Mouse (Mus musculus): ENCODE results near the gene Hat1. TPM values are rescaled to one million over a fixed set of nuclear protein-coding genes. Genes with fewer than 3 reads are reported as not detected.

Gene Hat1
- polyA plus RNA-seq, 1 experiment from 2014 or later: 72.8 TPM

- Histone ChIP-seq H3K4me1 (replicated peaks; ENCODE audit: control insufficient read depth, insufficient read depth, low read length) (peaks cover 12% of the 10 kb centered on the region), H3K4me2 (ENCODE audit: low read length) (no peak overlapping the region), H3K9ac (replicated peaks; ENCODE audit: low read depth, low read length) (no peak overlapping the region), H3K4me3 (replicated peaks; ENCODE audit: low read length) (no peak overlapping the region), H3K9me3 (ENCODE audit: control insufficient read depth, low read length) (no peaks in the 10 kb centered on the region), H3K27ac (ENCODE audit: low read length) (no peak overlapping the region), H3K27me3 (replicated peaks; ENCODE audit: control insufficient read depth, insufficient read depth, low read length) (no peaks in the 10 kb centered on the region), H3K36me3 (ENCODE audit: control insufficient read depth, insufficient read depth) (no peaks in the 10 kb centered on the region)
- ATAC-seq: no peak; the same call in 1 of the 2 replicates
- 49% methylated on average over 10 of the region's 10 CpGs for WGBS
These were observed 94.4 kb downstream of the Hat1 start for GRCm38 (mm10) chr2:71483046-71483716.

- H3K9ac ChIP-seq (replicated peaks; ENCODE audit: low read depth, low read length): no peak overlapping the region
- 15% methylated on average over 5 of the region's 5 CpGs for WGBS
- H3K4me1 ChIP-seq (replicated peaks; ENCODE audit: control insufficient read depth, insufficient read depth, low read length): peaks cover 12% of the 10 kb centered on the region
- no peaks in the 10 kb centered on the region for H3K9me3 ChIP-seq (ENCODE audit: control insufficient read depth, low read length)
- H3K36me3 ChIP-seq (ENCODE audit: control insufficient read depth, insufficient read depth): no peaks in the 10 kb centered on the region
- H3K27me3 ChIP-seq (replicated peaks; ENCODE audit: control insufficient read depth, insufficient read depth, low read length): no peaks in the 10 kb centered on the region
- ATAC-seq: peak; percentile 38; the same call in 1 of the 2 replicates
- no peak overlapping the region for H3K4me2 ChIP-seq (ENCODE audit: low read length)
- no peak overlapping the region for H3K4me3 ChIP-seq (replicated peaks; ENCODE audit: low read length)
- no peak overlapping the region for H3K27ac ChIP-seq (ENCODE audit: low read length)
These were observed 94.9 kb downstream of the Hat1 start for GRCm38 (mm10) chr2:71483717-71484066.

Other genes starting within 250 kb of the Hat1 start
- 189 and 197 TPM in 2 replicates for gene Dync1i2, start 177.3 kb upstream of the Hat1 start, polyA plus RNA-seq (2015; fragmentation: Nextera tagmentation; extraction: Ambion mirVana)
- 79.6 and 86.7 TPM in 2 replicates for gene Slc25a12, start 21.2 kb upstream of the Hat1 start, polyA plus RNA-seq (2015; fragmentation: Nextera tagmentation; extraction: Ambion mirVana)
- 42.0 and 46.3 TPM in 2 replicates for gene Metap1d, start 64.3 kb downstream of the Hat1 start, polyA plus RNA-seq (2015; fragmentation: Nextera tagmentation; extraction: Ambion mirVana)
- 232 and 239 TPM in 2 replicates for gene Dlx1, start 139.2 kb downstream of the Hat1 start, polyA plus RNA-seq (2015; fragmentation: Nextera tagmentation; extraction: Ambion mirVana)
- gene Dlx2, start 157.8 kb downstream of the Hat1 start, polyA plus RNA-seq (2015; fragmentation: Nextera tagmentation; extraction: Ambion mirVana): 45.2 and 49.8 TPM in 2 replicates

All from forebrain, embryonic 16.5 days (tissue).